In genomic region chr3:103425812-103426430, GRCm38 (mm10) we compare ENCODE assay signal across 25 mouse cellular contexts.
A peak's percentile ranks its signal among the peaks of the same experiment; 100 is the strongest.
DNase-seq lines count a peak whose midpoint lies in the region; ATAC-seq and TF ChIP-seq lines count a peak whose summit lies in the region.
"Had no signal": no experiment of that assay in that cellular context is flagged by ENCODE, and none has a peak within 500 bp of the region (broad histone marks: within the 10 kb centered on the region; RNA-seq: fewer than 3 reads in every experiment).

No protein-coding gene starts in this region.

- no peak for TF ChIP-seq EP300 in CH12.LX (IDR thresholded peaks at IDR 0.05; ENCODE audit: low read length)

- 79% methylated on average over 19 of the region's 19 CpGs for WGBS in lung, embryonic 14.5 days

- H3K4me1 ChIP-seq in lung, embryonic 14.5 days (ENCODE audit: insufficient read depth) = no peaks in the 10 kb centered on the region; the same call in 1 of the 2 replicates
- H3K4me1 ChIP-seq in CH12.LX (ENCODE audit: control insufficient read depth in 1 of 2, insufficient read depth in 2 of 2) (no peaks in the 10 kb centered on the region), ES-E14 (ENCODE audit: control insufficient read depth in 2 of 2, insufficient read depth in 2 of 2, low read length in 2 of 2, poor library complexity in 1 of 2) (peaks cover 2 to 4% of the 10 kb centered on the region in 2 experiments; a peak in 3 of 4 replicates)

- in situ Hi-C loops in CH12.LX (cut with MboI; ENCODE audit: low pct_ligation_motif_present, low pct_unique_long_range_greater_than_20kb, low sequenced_read_pairs) (no loop called here), ES-E14 (cut with MboI; ENCODE audit: low sequenced_read_pairs in 2 of 2, unreplicated experiment in 2 of 2) (no loop called here)

- no peak for TF ChIP-seq CTCF in lung, embryonic 14.5 days (IDR thresholded peaks at IDR 0.05; ENCODE audit: low read depth)
- no peak for TF ChIP-seq CTCF in CH12.LX (conservative IDR thresholded peaks at IDR 0.05 in 1 of 2, IDR thresholded peaks at IDR 0.05 in 1 of 2; ENCODE audit: low read depth in 2 of 2, low read length in 2 of 2)

- no peak for ATAC-seq in lung, embryonic 14.5 days (ENCODE audit: insufficient read depth)
- no peak for ATAC-seq in erythroid progenitor cell, adult 5-6 weeks (replicated peaks; ENCODE audit: low FRiP score, poor library complexity, severe bottlenecking)
- ATAC-seq: forebrain, embryonic 16.5 days; hindbrain, postnatal 0 days; liver, postnatal 0 days; midbrain, embryonic 15.5 days had no signal

- H3K4me2 ChIP-seq in lung, embryonic 14.5 days = no peak overlapping the region
- H3K4me2 ChIP-seq in CH12.LX (ENCODE audit: insufficient read depth, low read depth, poor library complexity, severe bottlenecking) = peak overlapping the region; percentile 1; the same call in 1 of the 2 replicates
- H3K4me2 ChIP-seq: heart, embryonic 11.5 days; liver, embryonic 11.5 days; midbrain, embryonic 15.5 days; neural tube, embryonic 13.5 days had no signal

- no peaks in the 10 kb centered on the region for H3K79me2 ChIP-seq in CH12.LX (replicated peaks; ENCODE audit: control insufficient read depth, extremely low read depth, insufficient read depth, poor library complexity, severe bottlenecking)

- no peak overlapping the region for H3K4me3 ChIP-seq in lung, embryonic 14.5 days (ENCODE audit: low read depth, low read length)
- H3K4me3 ChIP-seq in CH12.LX (replicated peaks in 1 of 3; ENCODE audit: low read depth in 2 of 3, low read length in 2 of 3, poor library complexity in 1 of 3) (no peak overlapping the region), ES-E14 (ENCODE audit: insufficient read depth in 1 of 2, low read depth in 1 of 2, low read length in 2 of 2, poor library complexity in 1 of 2, severe bottlenecking in 1 of 2) (no peak overlapping the region)
- H3K4me3 ChIP-seq: embryonic facial prominence, embryonic 10.5 days; forebrain, embryonic 10.5 days; midbrain, embryonic 15.5 days; myocyte; neural tube, embryonic 13.5 days had no signal

- no peaks in the 10 kb centered on the region for H3K9me3 ChIP-seq in lung, embryonic 14.5 days (ENCODE audit: low read depth, low read length)
- H3K9me3 ChIP-seq in CH12.LX (replicated peaks; ENCODE audit: low read length) (no peaks in the 10 kb centered on the region), ES-E14 (ENCODE audit: control insufficient read depth, insufficient read depth, low read depth, low read length) (no peaks in the 10 kb centered on the region)
- H3K9me3 ChIP-seq: embryonic facial prominence, embryonic 10.5 days; forebrain, embryonic 10.5 days; midbrain, embryonic 15.5 days; neural tube, embryonic 13.5 days had no signal

- H3K27me3 ChIP-seq in lung, embryonic 14.5 days (ENCODE audit: insufficient read depth, low read length) = no peaks in the 10 kb centered on the region
- H3K27me3 ChIP-seq in CH12.LX (replicated peaks) = no peaks in the 10 kb centered on the region
- H3K27me3 ChIP-seq: neural tube, embryonic 13.5 days had no signal

- dilution Hi-C loops in CH12.LX (cut with MboI; ENCODE audit: extremely low pct_ligation_motif_present, extremely low pct_unique_long_range_greater_than_20kb, low sequenced_read_pairs) = no loop called here

- no peak overlapping the region for H3K27ac ChIP-seq in lung, embryonic 14.5 days (ENCODE audit: low read depth)
- H3K27ac ChIP-seq in CH12.LX (ENCODE audit: insufficient read depth, low read depth) = no peak overlapping the region
- no peak overlapping the region for H3K27ac ChIP-seq in ES-E14 (ENCODE audit: insufficient read depth, low read depth, low read length, poor library complexity, severe bottlenecking)
- H3K27ac ChIP-seq: embryonic facial prominence, embryonic 10.5 days; forebrain, embryonic 10.5 days; hindbrain, postnatal 0 days; macrophage; midbrain, embryonic 15.5 days; neural tube, embryonic 13.5 days had no signal

- no peak for TF ChIP-seq POLR2A in CH12.LX (IDR thresholded peaks at IDR 0.05; ENCODE audit: low read depth, low read length)

- no peaks in the 10 kb centered on the region for H3K36me3 ChIP-seq in lung, embryonic 14.5 days (ENCODE audit: insufficient read depth)
- H3K36me3 ChIP-seq in CH12.LX (replicated peaks in 1 of 2; ENCODE audit: control insufficient read depth in 1 of 2, insufficient read depth in 1 of 2, low read length in 1 of 2) (no peaks in the 10 kb centered on the region), ES-E14 (ENCODE audit: control insufficient read depth, insufficient read depth, low read length, poor library complexity, severe bottlenecking) (no peaks in the 10 kb centered on the region)
- H3K36me3 ChIP-seq: embryonic facial prominence, embryonic 10.5 days; forebrain, embryonic 10.5 days; midbrain, embryonic 15.5 days; neural tube, embryonic 13.5 days had no signal

- no peak for TF ChIP-seq RAD21 in CH12.LX (IDR thresholded peaks at IDR 0.05; ENCODE audit: low read depth, low read length)

- intact Hi-C loops in heart, postnatal 14 days (cut with DNase I) = no loop called here

- DNase-seq in heart, postnatal 14 days = peak; percentile 25 to 43
- no peak for DNase-seq in heart, adult 9 months (ENCODE audit: low spot score in 2 of 2)
- peak; percentile 42 for DNase-seq in lung, embryonic 14.5 days
- DNase-seq in lung, postnatal 25 days (ENCODE audit: low spot score) = no peak
- DNase-seq in CH12.LX (ENCODE audit: extremely low read depth) (no peak), ES-E14 (ENCODE audit: low read depth, low spot score) (no peak)
- no peak for DNase-seq in embryo, embryonic 10.5 days (ENCODE audit: low spot score)
- DNase-seq: adrenal gland, postnatal 14 days; B cell, adult 2 months; cerebellum, adult 9-10 months; kidney, adult 11 months; left cerebral cortex, postnatal 4 days; liver, postnatal 0 days; thymus, adult 2 months had no signal

- no peak overlapping the region for H3K9ac ChIP-seq in lung, embryonic 14.5 days
- H3K9ac ChIP-seq in CH12.LX (ENCODE audit: insufficient read depth, low read depth) (no peak overlapping the region), ES-E14 (ENCODE audit: insufficient read depth, low read depth, low read length, poor library complexity, severe bottlenecking) (peak overlapping the region; percentile 22; the same call in 1 of the 2 replicates)
- H3K9ac ChIP-seq: liver, postnatal 0 days; midbrain, embryonic 15.5 days; neural tube, embryonic 13.5 days had no signal

TF ChIP-seq in CH12.LX, 34 proteins besides CTCF, POLR2A, EP300 and RAD21:
- TF ChIP-seq MAX (IDR thresholded peaks at IDR 0.05; ENCODE audit: low read length) = no peak
- no peak for TF ChIP-seq MEF2A (IDR thresholded peaks at IDR 0.05; ENCODE audit: borderline replicate concordance, low read depth, low read length)
TF ChIP-seq in CH12.LX: peak in this region for 0.

TF ChIP-seq in ES-E14, 5 proteins besides CTCF, POLR2A, EP300 and RAD21:
- no peak for TF ChIP-seq ZC3H11A (IDR thresholded peaks at IDR 0.05; ENCODE audit: borderline replicate concordance, low read depth, low read length)
- no peak for TF ChIP-seq HCFC1 (IDR thresholded peaks at IDR 0.05; ENCODE audit: borderline replicate concordance, insufficient read depth, low read length)
- no peak for TF ChIP-seq CHD2 (IDR thresholded peaks at IDR 0.05; ENCODE audit: low read depth, low read length)
- no peak for TF ChIP-seq MAFK (IDR thresholded peaks at IDR 0.05; ENCODE audit: insufficient read depth, low read depth, low read length)
- no peak for TF ChIP-seq ZNF384 (IDR thresholded peaks at IDR 0.05; ENCODE audit: low read depth, low read length)

Comparison
In these comparisons a context has a peak if more than half of its experiments do, and no peak if none do; other contexts are left out.
1. DNase-seq: peak in heart, postnatal 14 days (2 of 2) and lung, embryonic 14.5 days (single experiment); none in heart, adult 9 months (0 of 2), lung, postnatal 25 days (single experiment), CH12.LX (single experiment), ES-E14 (single experiment) and embryo, embryonic 10.5 days (single experiment).